Mouse (Mus musculus): Measurements from ENCODE around the gene Zic4.

Gene Zic4

GRCm38 (mm10) chr9:91363814-91364126 lies 1.6 kb downstream of the Zic4 start:
- no peak for DNase-seq (ENCODE audit: low read depth)

- no peak for DNase-seq (ENCODE audit: low read depth)
These were observed 2.1 kb downstream of the Zic4 start for GRCm38 (mm10) chr9:91364127-91364970.

- no peak for DNase-seq (ENCODE audit: low read depth)
These were observed 2.8 kb downstream of the Zic4 start for GRCm38 (mm10) chr9:91364971-91365501.

- DNase-seq (ENCODE audit: low read depth), result no peak
These were observed 3.5 kb downstream of the Zic4 start, which contains the start of gene Zic1 for GRCm38 (mm10) chr9:91365664-91366063. Gene Zic1, minus strand, starts transcription at chr9:91365810.

DNA sequence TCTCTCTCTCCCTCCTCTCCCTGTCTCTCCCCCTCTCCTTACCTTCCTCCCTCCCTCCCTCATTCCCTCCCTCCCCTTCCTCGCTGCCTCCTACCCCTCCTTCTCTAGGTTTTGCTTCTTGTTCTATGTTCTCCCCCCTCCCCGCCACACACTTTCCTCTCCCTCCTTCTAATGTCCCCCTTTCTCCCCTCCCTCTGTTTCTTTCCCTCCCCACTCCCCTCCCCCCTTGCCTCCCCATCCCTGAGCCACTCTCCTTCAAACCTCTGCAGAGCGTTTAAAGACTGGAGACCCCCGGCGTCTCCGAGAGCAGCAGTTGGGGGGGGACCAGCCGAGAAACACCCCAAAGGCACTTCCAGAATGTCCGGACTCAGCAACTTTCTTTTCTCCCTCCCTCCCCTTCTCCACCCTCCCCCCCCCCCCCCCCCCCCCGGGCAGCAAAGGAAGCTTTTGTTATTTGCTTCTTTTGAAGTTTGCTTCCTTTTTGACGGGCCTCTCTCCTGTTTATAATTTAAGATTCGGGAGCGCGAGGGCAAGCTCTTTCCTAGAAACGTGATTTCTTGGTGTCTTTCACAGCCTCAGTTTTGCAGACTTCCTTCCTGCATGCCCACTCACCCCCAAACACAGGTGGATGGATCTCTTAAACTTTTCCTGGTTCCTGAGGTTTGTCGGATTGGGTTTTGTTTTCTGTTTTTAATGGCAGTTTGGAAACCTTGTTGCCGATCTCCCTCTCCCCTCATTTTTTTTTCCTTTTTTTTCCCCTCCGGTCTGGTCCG lies 4.2 kb downstream of the Zic4 start:
- DNase-seq (ENCODE audit: low read depth), result no peak

DNA sequence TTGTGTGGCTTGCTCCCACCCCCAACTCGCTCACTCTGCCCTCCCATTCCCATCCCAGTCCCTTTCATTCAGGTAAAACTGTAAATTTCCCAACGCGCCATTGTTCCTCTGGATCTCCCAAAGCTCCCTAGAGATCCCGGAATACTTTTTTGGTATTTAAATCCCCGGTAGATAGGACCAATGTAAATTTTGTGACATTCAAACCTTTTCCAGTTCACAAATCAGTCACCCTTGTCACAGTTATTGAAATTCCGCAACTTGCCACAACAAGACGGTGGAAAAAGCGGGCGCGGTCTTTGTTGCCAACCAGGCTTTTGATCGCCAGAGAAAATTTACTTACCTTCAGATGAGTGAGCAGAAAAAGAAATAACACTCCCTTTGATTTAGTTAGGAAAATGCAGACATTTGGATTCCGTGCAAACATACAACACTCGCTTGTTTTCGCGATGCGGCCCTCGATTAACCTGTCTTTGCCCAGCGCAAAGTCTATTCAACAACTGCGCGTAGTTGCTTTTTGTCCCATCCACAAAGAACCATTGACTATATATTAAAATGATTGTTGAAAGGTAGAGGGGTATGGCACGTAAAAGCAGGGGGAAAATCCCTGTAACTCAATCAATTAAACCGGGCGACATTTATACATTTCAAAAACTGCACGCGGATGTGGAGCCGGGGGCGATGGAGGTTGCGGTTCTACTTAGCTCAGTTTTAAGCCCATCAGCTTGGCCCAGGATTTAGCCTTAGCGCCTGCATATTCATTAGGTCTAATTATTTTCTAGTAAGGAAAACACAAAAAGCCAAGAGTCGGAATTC lies 5.0 kb downstream of the Zic4 start:
- no peak for DNase-seq (ENCODE audit: low read depth)

DNA sequence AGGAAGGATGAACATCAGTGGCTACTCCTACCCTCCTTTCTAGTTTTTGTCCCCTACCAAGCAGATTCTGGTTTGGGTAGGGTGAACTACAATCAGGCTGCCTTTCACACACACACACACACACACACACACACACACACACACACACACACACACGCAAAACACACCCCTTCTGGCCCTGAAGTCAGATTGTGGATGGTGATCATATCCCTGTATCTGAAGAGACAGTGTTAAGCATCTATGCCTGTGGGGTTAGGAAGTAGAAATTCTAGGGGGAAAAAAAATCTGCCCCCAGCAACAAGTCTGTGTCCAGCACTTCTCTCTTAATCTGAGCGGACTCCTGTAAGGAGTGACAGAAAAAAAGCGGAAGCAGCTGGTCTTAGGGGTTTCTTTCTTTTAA lies 5.9 kb downstream of the Zic4 start:
- no peak for DNase-seq (ENCODE audit: low read depth)

- DNase-seq (ENCODE audit: low read depth), result no peak
These were observed 6.7 kb downstream of the Zic4 start for GRCm38 (mm10) chr9:91368946-91369292.

DNA sequence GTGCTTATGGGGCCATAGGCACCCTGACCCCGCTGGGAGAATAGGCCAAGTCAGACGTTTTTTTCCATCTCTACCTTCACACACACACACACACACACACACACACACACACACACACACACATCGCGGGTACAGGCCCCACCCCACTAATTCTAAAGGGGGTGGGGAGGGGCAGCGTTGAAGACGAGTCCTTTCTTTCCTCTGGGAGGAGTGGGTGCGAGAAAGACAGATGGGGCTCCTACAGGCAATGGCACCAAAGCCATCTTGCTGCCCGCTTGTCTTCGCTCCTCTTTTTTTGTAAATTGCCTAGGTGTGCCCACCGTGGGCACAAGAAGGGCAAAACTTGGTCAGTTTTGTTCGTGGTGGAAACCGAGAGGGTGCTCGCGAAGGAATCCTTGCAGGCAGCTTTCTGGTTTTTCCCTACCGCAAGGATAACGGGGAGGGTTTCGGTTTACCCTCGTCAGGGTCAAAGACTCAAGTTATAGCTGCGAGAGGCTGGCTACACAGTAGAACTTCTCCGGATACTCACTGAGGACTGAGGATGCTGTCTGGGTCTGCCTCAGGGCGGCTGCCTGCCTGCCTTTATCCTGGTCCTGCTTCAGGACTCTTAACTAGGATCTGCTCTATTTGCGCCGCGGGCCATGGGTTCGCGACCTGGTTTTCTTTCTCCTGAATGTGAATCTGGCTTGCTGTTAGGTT lies 7.2 kb downstream of the Zic4 start:
- no peak for DNase-seq (ENCODE audit: low read depth)

- no peak for DNase-seq (ENCODE audit: low read depth)
These were observed 8.0 kb downstream of the Zic4 start for GRCm38 (mm10) chr9:91370191-91370708.

- DNase-seq (ENCODE audit: low read depth), result no peak
These were observed 8.8 kb downstream of the Zic4 start for GRCm38 (mm10) chr9:91371011-91371410.

DNA sequence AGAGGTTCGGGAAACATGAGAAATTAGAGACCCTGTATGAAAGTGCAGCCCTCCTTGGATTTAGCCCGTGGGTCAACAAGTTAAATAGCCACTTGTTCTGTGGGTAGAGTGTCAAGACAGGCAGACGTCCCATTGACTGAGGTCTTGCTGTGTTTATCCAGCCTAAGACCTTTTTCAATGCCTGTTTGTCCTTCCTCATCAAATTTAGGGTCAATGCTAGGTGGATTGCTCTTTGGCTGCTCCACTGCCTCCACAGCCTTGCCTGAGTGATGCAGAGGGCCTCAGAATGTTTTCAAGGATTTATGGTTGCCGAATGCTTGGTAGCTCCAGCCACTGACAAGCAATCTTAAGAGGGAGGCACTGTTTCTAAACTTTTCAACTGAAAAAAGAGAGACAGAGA lies 9.4 kb downstream of the Zic4 start:
- DNase-seq (ENCODE audit: low read depth), result no peak

DNA sequence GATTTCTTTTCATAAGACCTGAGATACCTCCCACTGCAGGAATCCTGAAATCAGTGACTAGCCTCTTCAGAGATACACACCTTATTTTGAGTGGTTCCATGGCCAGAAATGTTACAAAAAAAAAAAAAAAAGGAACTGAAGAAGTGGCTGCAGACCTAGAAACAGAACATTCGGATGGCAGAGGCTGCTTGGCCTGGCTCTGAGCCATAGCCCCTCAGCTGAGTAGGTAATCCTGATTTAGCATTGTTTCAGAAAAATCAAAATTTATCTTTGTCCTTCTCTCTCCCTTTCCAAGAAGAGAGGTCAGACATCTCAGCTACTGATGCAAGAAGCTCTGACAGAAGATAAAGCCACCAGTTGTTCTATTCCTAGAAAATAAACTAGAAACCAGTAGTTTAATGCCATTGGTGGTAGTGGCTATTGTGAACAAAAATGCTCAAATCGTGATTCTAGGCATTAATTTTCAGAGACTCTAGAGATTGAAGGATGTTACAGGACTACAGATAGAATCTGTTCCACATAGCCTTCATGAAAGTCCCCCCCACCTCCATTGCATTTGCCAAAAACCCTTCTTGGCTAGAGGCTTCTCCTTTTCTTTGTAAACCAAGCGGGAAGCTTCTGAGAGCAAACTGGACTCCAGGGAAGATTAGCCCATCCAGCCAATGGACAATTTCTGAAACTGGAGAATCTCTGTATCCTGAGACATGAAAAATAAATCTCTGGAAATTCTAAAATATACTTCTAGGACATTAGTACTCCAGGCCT lies 11.8 kb downstream of the Zic4 start:
- DNase-seq (ENCODE audit: low read depth), result no peak

GRCm38 (mm10) chr9:91374665-91375064 lies 12.5 kb downstream of the Zic4 start:
- DNase-seq (ENCODE audit: low read depth), result no peak

GRCm38 (mm10) chr9:91377036-91377872 lies 15.0 kb downstream of the Zic4 start:
- no peak for DNase-seq (ENCODE audit: low read depth)

DNA sequence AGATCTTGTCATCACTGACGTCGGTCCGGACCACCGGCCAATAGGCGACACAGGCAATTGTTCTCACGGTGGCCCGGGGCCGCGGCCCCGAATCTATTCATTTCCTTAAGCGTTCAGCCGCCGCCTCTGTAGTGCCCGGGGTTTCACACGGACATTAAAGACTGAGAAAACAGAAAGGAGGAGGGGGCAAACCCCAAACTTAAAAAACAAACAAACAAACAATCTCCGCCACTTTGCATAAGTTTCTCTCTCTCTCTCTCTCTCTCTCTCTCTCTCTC lies 15.6 kb downstream of the Zic4 start:
- no peak for DNase-seq (ENCODE audit: low read depth)

- no peak for DNase-seq (ENCODE audit: low read depth)
These were observed 16.4 kb downstream of the Zic4 start for GRCm38 (mm10) chr9:91378411-91379299.

DNA sequence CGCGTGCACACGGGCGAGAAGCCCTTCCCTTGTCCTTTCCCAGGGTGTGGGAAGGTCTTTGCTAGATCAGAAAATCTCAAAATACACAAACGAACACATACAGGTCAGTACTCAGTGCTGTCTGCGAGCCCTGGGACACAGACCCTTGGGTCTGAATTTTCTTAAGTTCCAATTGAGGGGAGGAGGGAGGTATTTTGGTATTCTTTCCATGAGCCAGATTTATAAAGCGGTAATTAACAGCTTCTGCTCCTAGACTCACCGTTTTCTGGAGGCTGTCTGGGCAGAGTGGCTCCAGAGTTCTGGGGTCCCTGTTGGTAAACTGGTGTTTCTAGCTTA lies 17.1 kb downstream of the Zic4 start:
- no peak for DNase-seq (ENCODE audit: low read depth)

- no peak for DNase-seq (ENCODE audit: low read depth)
These were observed 17.7 kb downstream of the Zic4 start for GRCm38 (mm10) chr9:91379781-91380457.
